Mouse (Mus musculus) thymus, adult 2 months (tissue): ENCODE measurements around the gene Chsy1.

Source experiments
- CTCF ChIP-seq: fragments of 200-500 bp; IDR thresholded peaks from 2 replicates; pipeline ENCODE4 v1.5.1; 2012; ENCODE audit warnings: mild to moderate bottlenecking, control low read depth, low read length, moderate library complexity, borderline replicate concordance; ENCODE audit not compliant: control insufficient read depth, poor library complexity, insufficient read depth; ENCODE audit errors: extremely low read depth
- POLR2A ChIP-seq: fragments of 200-500 bp; IDR thresholded peaks from 2 replicates; pipeline ENCODE4 v1.6.1; 2012; ENCODE audit warnings: mild to moderate bottlenecking, low read length, control low read depth, moderate library complexity; ENCODE audit not compliant: control insufficient read depth, poor library complexity, insufficient read depth; ENCODE audit errors: extremely low read depth

GRCm38 (mm10) chr7:66222621-66223091 lies 113.3 kb downstream of the Chsy1 start:
- TF ChIP-seq CTCF (no peak), POLR2A (no peak)
